ENCODE assay signal across 8 mouse cellular contexts in the genomic region with DNA sequence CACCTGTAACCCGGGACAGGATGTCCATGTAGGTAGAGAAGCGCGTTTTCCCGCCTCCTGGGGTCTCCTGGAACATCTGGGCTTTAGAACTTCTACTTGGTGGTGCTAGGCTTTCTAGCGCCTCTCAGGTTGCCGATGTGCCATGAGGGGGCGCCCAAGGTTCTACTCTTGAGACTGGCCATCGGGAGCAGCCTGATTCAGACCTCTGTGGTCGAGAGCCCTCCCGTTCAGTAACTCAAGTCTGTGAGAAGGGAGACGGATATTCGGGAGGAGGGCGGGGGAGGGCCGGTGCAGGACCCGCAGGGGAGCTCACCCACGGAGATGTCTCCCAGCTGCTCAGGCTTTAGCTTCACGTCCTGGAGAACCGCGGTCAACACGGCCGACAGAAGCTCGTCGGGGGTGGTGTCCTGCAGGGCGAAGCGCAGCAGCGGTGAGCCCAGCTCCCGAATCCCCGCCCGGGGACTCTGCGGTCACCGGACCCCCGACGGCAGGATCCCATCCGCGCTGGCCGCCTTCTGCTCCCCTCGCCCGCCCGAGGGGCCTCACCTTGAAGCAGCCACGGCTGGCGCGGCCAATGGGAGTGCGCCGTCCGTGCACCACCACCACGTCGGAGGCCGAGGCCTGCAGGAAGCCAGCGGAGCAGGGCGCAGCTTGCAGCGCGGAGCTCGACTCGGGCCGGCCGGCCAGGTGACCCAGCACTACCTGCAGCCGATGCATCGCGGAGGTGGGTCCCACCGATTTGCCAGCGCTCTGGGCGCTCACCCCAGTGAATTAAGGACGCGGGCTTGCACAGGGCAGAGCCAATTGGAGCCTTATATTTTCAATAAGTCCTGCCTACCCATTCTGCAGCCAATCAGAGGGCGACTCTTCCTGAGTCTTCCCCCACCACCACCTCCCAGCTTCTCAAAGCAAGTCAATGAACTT. TPM values are rescaled to one million over a fixed set of nuclear protein-coding genes. Genes with fewer than 3 reads are reported as not detected.
DNase-seq lines count a peak whose midpoint lies in the region; ATAC-seq lines count a peak whose summit lies in the region.

A gene (minus strand): TSS at position 816 of the 924 bp plus-strand sequence.

- peak within 1 kb of the TSS; percentile 53 for H3K4me3 ChIP-seq in embryonic facial prominence, embryonic 12.5 days
- peak within 1 kb of the TSS; percentile 50 for H3K4me3 ChIP-seq in limb, embryonic 12.5 days (replicated peaks)
- H3K4me3 ChIP-seq in midbrain, embryonic 14.5 days (replicated peaks; ENCODE audit: low read depth, low read length), result peak within 1 kb of the TSS; percentile 43

- WGBS in embryonic facial prominence, embryonic 12.5 days, result 1% methylated on average over 64 of the region's 65 CpGs
- 1% methylated on average over 65 of the region's 65 CpGs for WGBS in limb, embryonic 12.5 days
- 1% methylated on average over 64 of the region's 65 CpGs for WGBS in midbrain, embryonic 14.5 days

- H3K27me3 ChIP-seq in embryonic facial prominence, embryonic 12.5 days, result peaks cover 23% of the 10 kb centered on the region
- H3K27me3 ChIP-seq in limb, embryonic 12.5 days, result peaks cover 40% of the 10 kb centered on the region
- peaks cover 5% of the 10 kb centered on the region; the same call in 1 of the 2 replicates for H3K27me3 ChIP-seq in midbrain, embryonic 14.5 days (ENCODE audit: control insufficient read depth, insufficient read depth, low read length)

- no peaks in the 10 kb centered on the region for H3K36me3 ChIP-seq in embryonic facial prominence, embryonic 12.5 days
- no peaks in the 10 kb centered on the region for H3K36me3 ChIP-seq in limb, embryonic 12.5 days
- H3K36me3 ChIP-seq in midbrain, embryonic 14.5 days (ENCODE audit: control insufficient read depth, insufficient read depth, low read length), result no peaks in the 10 kb centered on the region

- H3K9ac ChIP-seq in embryonic facial prominence, embryonic 12.5 days, result 0 out of 2 replicates have a peak within 1 kb of the TSS, but pooled peaks have one; percentile 33
- H3K9ac ChIP-seq in limb, embryonic 12.5 days (replicated peaks), result peak within 1 kb of the TSS; percentile 42
- peak within 1 kb of the TSS; percentile 23; the same call in 1 of the 2 replicates for H3K9ac ChIP-seq in midbrain, embryonic 14.5 days (replicated peaks; ENCODE audit: low read length)

- DNase-seq in CD4-positive, CD25-positive, alpha-beta regulatory T cell, adult 2 months (ENCODE audit: low read depth, low spot score), result peak; percentile 49
- DNase-seq in heart, adult 18-20 months, result peak; percentile 78 to 91
- DNase-seq in kidney, adult 18-20 months, result peak; percentile 92
- DNase-seq in midbrain, embryonic 14.5 days, result peak; percentile 88
- DNase-seq in spleen, postnatal 36 days (ENCODE audit: low spot score in 2 of 2), result peak; percentile 15 to 16

- H3K9me3 ChIP-seq in embryonic facial prominence, embryonic 12.5 days, result no peaks in the 10 kb centered on the region
- H3K9me3 ChIP-seq in limb, embryonic 12.5 days, result no peaks in the 10 kb centered on the region
- no peaks in the 10 kb centered on the region for H3K9me3 ChIP-seq in midbrain, embryonic 14.5 days (ENCODE audit: control insufficient read depth, low read length)

- H3K4me1 ChIP-seq in embryonic facial prominence, embryonic 12.5 days, result no peaks in the 10 kb centered on the region
- H3K4me1 ChIP-seq in limb, embryonic 12.5 days (replicated peaks), result no peaks in the 10 kb centered on the region
- no peaks in the 10 kb centered on the region for H3K4me1 ChIP-seq in midbrain, embryonic 14.5 days (ENCODE audit: control insufficient read depth, insufficient read depth, low read length)

- ATAC-seq in CD4-positive, CD25-positive, alpha-beta regulatory T cell, adult 4 months, result no peak
- ATAC-seq in embryonic facial prominence, embryonic 12.5 days (ENCODE audit: insufficient number of reproducible peaks, insufficient read depth, low FRiP score, low TSS enrichment), result peak; percentile 79
- ATAC-seq in limb, embryonic 12.5 days (ENCODE audit: insufficient number of reproducible peaks, insufficient read depth, low FRiP score, low TSS enrichment, low read depth), result peak; percentile 83
- peak; percentile 83 for ATAC-seq in midbrain, embryonic 14.5 days (ENCODE audit: low FRiP score, low TSS enrichment)

- no peak within 1 kb of the TSS for H3K27ac ChIP-seq in embryonic facial prominence, embryonic 12.5 days
- H3K27ac ChIP-seq in limb, embryonic 12.5 days, result no peak within 1 kb of the TSS
- no peak within 1 kb of the TSS for H3K27ac ChIP-seq in midbrain, embryonic 14.5 days (replicated peaks; ENCODE audit: low read depth, low read length)

- peak within 1 kb of the TSS; percentile 65 for H3K4me2 ChIP-seq in embryonic facial prominence, embryonic 12.5 days (replicated peaks)
- peak within 1 kb of the TSS; percentile 64 for H3K4me2 ChIP-seq in limb, embryonic 12.5 days
- H3K4me2 ChIP-seq in midbrain, embryonic 14.5 days (ENCODE audit: low read length), result peak within 1 kb of the TSS; percentile 53

RNA-seq across cellular contexts. Expression of the gene that starts here (rescaled TPM):
- not detected for polyA plus RNA-seq in CD4-positive, CD25-positive, alpha-beta regulatory T cell, adult 4 months (2017; shearing (Covaris generic))
- polyA plus RNA-seq in embryonic facial prominence, embryonic 12.5 days (2016; fragmentation: Nextera tagmentation; extraction: Ambion mirVana), result 2.3 and 3.0 TPM in 2 replicates
- 1 to 10 TPM; 1.7 to 4.3 TPM for total RNA-seq in heart, adult 18-20 months (2021)
- 1.5 TPM in 2 replicates for polyA plus RNA-seq in limb, embryonic 12.5 days (2016; fragmentation: Nextera tagmentation; extraction: Ambion mirVana)
- polyA plus RNA-seq in midbrain, embryonic 14.5 days (2014; fragmentation: Nextera tagmentation; extraction: Ambion mirVana), result 1.2 and 2.8 TPM in 2 replicates

Comparison
In these comparisons a context has a peak if more than half of its experiments do, and no peak if none do; other contexts are left out.
1. DNase-seq: peak in every context shown above with its lines; median percentile 92 in kidney, adult 18-20 months; 88 in midbrain, embryonic 14.5 days; 84 in heart, adult 18-20 months; 49 in CD4-positive, CD25-positive, alpha-beta regulatory T cell, adult 2 months; 16 in spleen, postnatal 36 days.